Mouse (Mus musculus): Measurements from ENCODE around the gene Dcpp3.
A peak's percentile ranks its signal among the peaks of the same experiment; 100 is the strongest.
"Not testable (repeated sequence)": the region's sequence is repeated elsewhere in the genome, so short reads cannot be mapped to it uniquely, and the experiment has no call there.

Gene Dcpp3

GRCm38 (mm10) chr17:23917158-23917557 is at the start of gene Dcpp3:
TSS of gene Dcpp3 (plus strand) at chr17:23917458.
- not testable (repeated sequence) for DNase-seq

DNA sequence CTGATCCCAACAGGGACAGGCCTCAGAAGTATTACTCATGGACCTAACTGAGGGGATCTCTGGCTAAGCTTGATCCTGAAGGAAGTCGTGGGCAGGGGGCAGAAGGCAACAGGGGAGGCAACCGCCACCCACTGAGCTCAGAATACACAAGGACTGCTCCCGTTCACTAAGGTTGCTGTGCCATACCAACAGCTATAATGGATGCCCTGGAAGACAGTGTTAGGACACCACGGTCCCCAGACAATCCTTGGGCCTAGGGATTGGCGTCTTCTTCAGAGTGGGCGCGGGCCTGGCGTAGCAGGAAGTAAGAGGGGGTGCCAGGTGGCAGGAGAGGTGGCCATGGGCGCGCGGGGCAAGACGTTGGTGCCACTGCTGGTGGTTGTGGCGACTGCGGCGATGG is 49.5 kb upstream of the Dcpp3 start, which contains the start of gene Prss21:
Gene Prss21 (plus strand): TSS at position 301 of the 400 bp plus-strand sequence.
- no peak for DNase-seq

- no peak for DNase-seq
Observed at GRCm38 (mm10) chr17:23868513-23868912, 48.7 kb upstream of the Dcpp3 start.

DNA sequence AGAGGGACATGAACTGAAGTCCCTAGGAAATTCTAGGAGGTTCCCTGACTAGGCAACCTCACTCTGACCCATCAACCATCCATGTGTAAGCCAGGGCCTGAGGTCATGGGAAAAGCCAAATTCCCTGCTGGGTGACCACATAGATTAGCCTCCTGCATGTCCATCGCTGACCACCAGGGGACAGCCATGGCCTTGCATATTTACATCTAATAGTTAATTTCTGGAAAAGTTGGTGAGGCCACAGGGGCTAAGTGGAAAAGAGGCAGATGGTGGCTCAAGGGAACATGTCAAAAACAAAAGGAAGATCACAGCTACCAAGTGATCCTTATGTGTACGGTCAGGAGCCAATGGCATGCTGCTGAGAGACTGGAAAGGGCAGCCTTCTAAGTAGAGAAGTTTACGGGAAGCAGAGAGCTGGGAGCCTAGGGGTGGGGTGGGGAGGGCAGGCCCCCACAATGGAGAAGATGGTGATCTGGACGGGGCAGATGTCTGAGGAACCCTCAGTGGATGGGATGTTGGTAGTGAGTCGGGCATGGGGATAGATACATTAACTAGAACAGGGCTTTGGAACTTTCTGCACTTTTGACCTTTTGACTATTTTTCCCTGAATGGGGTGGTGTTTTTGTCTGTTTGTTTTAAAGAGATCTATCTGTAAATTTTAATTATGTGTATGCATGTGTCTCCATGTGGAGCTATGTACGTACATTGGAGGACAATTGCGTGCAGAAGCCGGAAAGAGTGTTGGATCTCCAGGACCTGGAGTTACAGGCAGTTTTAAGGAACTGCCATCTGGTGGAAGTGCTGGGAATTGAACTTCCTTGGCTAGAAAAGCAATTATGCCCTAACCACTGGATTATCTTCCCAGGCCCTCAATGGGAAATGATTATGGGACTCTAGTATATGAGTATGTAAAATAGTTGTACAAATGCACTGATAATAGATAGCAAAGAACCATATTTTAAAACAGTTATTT is 43.1 kb upstream of the Dcpp3 start:
- DNase-seq = no peak

DNA sequence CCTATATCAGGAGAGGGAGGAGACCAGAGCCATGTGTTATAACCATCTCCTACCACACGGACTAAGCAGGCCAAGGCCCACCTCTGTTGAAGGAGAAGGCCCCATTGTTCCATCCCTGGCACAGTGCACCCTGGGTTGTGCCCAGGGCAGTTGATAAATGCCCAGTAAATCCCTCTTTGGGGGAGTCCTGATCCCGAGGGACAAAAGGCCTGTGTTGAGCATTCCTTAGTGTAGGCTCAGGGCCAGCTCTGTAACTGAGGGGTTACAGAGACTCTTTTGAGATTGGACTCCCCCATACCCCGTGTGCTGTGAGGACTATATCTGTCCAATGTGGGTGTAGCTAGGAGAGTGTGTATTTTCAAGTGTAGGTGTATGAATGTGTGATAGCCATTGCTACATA is 40.5 kb upstream of the Dcpp3 start:
- no peak for DNase-seq

GRCm38 (mm10) chr17:23877166-23877565 is 40.1 kb upstream of the Dcpp3 start:
- no peak for DNase-seq

GRCm38 (mm10) chr17:23880576-23880975 is 36.7 kb upstream of the Dcpp3 start, which contains the start of the genes Dcpp1 and Dcpp2:
TSS of gene Dcpp1 (plus strand) at chr17:23880876.
TSS of gene Dcpp2 (plus strand) at chr17:23880880.
- not testable (repeated sequence) for DNase-seq

DNA sequence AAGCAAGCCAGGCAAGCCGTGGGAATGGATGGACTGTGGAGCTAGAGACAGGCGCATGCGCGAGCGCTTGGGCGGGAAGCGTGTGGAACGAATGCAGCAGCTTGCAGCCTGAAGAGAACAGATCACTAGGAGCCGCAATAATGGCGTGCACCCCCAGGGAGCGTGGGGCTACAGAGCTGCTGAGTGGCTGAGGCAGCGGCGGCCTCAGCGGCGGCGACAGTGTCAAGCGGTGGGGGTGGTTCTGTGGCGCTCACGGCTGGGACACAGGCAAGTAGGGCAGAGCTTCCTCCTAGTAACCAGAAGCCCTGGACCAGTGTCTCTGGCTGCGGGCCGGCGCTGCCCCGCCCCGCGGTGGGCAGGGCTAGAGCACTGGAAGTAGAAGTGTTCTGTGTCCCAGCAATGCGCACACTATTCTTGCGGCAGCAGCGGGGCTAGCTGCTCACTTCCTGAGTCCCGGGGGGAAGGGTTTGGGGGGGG is 7.3 kb downstream of the Dcpp3 start:
- peak; percentile 86 for DNase-seq

DNA sequence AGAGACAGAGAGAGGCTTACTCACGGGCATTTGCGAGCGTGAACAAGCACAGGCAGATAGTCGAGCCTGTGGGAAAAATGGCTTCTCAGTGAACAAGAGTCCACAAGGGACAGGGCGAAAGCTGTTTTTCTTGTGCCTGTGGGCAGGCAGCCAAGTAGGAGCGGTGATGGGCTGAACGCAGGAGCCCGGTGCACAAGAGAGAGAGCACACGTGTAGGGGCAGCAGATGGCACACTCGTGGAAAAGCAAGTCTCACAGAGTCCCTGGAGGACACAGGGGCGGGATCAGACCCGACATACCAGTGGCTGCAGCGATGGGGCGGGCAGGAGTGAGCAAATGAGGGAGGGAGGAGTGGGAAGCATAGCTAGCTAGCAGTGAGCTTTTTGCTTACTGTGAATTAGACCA is 7.8 kb downstream of the Dcpp3 start:
- peak; percentile 42 for DNase-seq

DNA sequence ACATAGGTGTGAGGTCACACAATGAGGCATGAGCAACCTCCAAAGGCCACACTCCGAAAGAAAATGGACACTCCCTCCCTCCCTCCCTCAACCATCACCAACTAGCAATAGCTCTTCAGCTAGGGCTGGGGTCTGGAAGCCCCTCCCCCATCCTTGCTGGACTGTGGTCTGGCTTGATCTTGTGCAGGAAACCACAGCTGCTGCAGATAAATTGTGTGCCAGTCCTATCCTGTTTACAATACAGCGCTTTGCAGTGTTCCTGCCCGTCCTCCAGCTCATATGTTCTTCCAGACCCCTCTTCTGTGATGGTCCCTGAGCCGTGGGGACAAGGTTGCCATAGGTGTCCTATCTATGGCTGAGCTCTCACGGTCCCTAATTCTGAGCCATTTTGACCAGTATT is 13.9 kb downstream of the Dcpp3 start:
- DNase-seq = no peak

GRCm38 (mm10) chr17:23941372-23941771 is 24.1 kb downstream of the Dcpp3 start, which contains the start of gene Sbp:
TSS of gene Sbp (plus strand) at chr17:23941672.
- no peak for DNase-seq

- DNase-seq = not testable (repeated sequence)
Observed at GRCm38 (mm10) chr17:23947486-23947885, 30.2 kb downstream of the Dcpp3 start.

GRCm38 (mm10) chr17:23949068-23949467 is 31.8 kb downstream of the Dcpp3 start:
- no peak for DNase-seq

- not testable (repeated sequence) for DNase-seq
Observed at GRCm38 (mm10) chr17:23950828-23951227, 33.6 kb downstream of the Dcpp3 start.

DNA sequence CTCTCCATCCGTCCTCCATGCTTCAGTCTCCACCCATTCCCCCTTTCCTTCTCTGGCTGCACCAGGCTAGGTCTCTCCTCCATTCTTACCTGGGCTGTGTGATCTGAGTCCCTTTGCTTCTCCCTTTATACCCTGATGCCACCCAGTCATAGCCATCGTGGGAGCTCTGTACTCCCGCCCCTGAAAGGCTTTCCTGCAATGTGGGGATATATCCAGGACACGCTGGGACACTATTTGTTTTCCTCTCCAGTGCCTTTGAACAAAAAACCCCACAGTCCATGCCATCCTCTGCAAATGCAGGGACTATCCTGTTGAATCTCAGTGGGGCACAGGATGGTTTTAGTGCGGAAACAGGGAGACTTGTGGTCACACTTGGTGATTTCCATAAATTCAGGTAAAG is 37.9 kb downstream of the Dcpp3 start, which contains the start of gene Sbpl:
Gene Sbpl (minus strand): TSS at position 101 of the 400 bp plus-strand sequence.
- DNase-seq = no peak

DNA sequence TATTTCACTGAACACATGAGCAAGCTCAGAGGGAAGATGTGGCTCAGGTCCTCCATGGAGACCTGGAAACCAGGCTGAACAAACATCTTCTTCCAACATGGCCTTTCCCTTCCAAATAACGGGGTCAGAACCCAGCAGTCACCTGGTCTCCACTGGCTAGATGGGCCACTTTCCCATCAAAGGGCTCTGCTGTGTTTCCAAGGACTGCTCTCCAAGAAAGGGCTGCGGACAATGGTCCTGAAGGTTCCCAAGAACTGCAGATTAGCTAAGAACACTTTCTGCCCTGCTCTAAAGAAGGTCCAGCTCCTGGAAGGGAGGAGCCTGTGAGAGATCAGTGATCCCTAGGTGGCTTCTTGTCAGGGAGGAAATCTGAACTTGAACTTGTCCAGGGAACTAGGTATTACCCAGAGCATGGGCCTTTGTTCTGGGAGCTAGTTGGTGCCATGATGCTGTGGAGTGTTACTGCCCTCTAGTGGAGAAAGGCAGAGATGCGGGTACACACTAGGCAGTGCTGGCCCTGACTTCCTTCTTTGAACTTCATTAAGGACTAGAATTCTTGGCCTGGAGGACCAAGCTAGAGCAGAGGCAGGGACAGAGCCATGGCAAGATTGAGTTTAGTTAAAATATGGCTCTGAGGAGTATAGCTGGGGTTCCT is 43.0 kb downstream of the Dcpp3 start:
- peak; percentile 76 for DNase-seq

GRCm38 (mm10) chr17:23961573-23962122 is 44.4 kb downstream of the Dcpp3 start:
- DNase-seq = no peak

DNA sequence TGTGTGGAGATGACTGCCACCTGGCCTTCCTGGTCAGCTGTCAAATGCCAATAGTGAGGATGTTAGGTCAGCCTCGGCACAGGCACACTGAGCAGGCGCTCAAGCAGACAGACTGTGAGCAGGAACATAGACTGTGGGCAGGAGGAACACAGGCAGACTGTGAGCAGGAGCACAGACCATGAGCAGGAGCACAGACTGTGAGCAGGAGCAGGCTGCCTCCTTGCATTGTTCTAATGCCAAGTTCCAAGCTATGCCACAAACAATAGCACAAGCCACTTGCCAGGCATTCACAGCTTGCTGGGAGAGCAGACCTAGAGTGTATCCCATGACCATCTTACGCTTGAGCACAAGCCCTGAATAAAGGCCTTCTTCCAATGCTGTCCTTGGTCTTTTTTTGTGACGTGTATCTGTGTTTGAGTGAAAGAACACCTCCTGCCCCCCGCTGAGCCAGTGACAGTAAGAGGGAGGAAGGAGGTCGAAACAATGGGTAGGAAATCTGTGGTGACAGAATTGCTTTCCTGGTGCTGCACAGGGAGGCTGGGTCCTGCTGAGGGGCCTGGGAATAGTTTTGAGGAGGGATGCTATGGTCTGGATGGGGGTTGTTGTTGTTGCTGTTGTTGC is 48.7 kb downstream of the Dcpp3 start:
- DNase-seq = no peak

DNA sequence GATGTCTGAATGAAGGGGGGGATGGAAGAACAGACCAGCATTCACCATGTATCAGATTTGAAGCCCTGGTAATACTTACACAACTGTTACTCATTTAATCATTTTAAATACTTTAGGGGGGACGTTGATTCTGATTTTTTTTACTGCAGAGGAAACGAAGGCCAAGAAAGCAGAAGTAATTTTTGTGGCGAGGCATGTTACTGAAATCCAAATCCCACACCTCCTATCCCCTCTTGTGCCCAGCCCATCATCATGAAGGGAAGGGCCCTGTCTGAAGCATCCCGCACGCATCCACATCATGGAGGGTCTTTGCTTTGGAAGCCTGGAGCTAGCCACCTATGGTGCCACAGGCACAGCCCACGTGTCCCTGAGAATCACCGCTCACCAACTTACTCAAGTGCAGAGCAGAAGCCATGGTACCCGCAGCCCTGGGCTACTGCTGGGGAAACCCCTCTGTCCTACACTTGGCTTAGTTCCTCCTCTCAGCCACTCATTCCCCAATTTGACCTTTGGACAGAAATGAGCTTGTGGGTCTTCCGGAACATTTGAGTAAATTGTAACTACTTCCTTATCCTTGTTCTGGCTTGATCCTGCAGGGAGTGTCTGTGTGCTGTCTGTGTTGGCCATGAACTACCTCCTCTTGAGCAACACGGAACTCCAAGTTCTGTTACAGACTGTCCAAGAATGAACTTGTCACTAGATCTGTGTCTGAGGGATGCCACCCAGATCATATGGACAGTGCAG is 49.6 kb downstream of the Dcpp3 start:
- no peak for DNase-seq

DNA sequence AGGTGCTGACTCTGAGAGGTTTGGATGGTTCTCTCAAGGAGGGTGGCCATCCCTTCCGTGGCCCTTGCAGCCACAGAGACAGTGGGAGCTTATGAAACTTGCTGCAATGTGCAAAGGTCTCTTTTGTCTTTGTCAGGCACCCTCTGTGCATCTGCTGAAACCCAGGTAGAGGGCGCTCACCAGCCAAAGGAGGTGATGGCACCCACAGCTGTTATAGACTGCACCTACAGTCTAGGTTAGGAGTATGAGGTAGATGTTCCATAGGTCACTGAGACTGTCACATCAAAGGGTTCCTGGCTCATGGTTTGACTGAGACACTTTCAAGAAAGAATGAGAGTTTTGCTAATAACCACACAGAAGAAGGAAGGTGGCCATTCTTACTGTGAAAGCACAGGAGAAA is 51.5 kb downstream of the Dcpp3 start:
- DNase-seq = peak; percentile 43
